Mouse (Mus musculus): ENCODE measurements around the gene Phactr3.

The Phactr3 gene

GRCm38 (mm10) chr2:178194908-178195307 is 76.1 kb downstream of the Phactr3 start:
- DNase-seq (ENCODE audit: low spot score), result no peak

GRCm38 (mm10) chr2:178196038-178196437 is 77.3 kb downstream of the Phactr3 start:
- no peak for DNase-seq (ENCODE audit: low spot score)

GRCm38 (mm10) chr2:178197542-178197941 is 78.8 kb downstream of the Phactr3 start:
- no peak for DNase-seq (ENCODE audit: low spot score)

GRCm38 (mm10) chr2:178204455-178204854 is 85.7 kb downstream of the Phactr3 start:
- DNase-seq (ENCODE audit: low spot score), result no peak

GRCm38 (mm10) chr2:178208186-178208600 is 89.4 kb downstream of the Phactr3 start:
- no peak for DNase-seq (ENCODE audit: low spot score)

GRCm38 (mm10) chr2:178213826-178214225 is 95.1 kb downstream of the Phactr3 start:
- DNase-seq (ENCODE audit: low spot score), result no peak

- no peak for DNase-seq (ENCODE audit: low spot score)
Measured at GRCm38 (mm10) chr2:178214531-178214930, 95.8 kb downstream of the Phactr3 start.

- DNase-seq (ENCODE audit: low spot score), result no peak
Measured at GRCm38 (mm10) chr2:178218461-178218860, 99.7 kb downstream of the Phactr3 start.

- DNase-seq (ENCODE audit: low spot score), result no peak
Measured at GRCm38 (mm10) chr2:178219454-178220147, 100.8 kb downstream of the Phactr3 start.

GRCm38 (mm10) chr2:178220148-178220717 is 101.5 kb downstream of the Phactr3 start:
- DNase-seq (ENCODE audit: low spot score), result no peak

- DNase-seq (ENCODE audit: low spot score), result no peak
Measured at GRCm38 (mm10) chr2:178221003-178221402, 102.2 kb downstream of the Phactr3 start.

- no peak for DNase-seq (ENCODE audit: low spot score)
Measured at GRCm38 (mm10) chr2:178229231-178229630, 110.5 kb downstream of the Phactr3 start.

- DNase-seq (ENCODE audit: low spot score), result no peak
Measured at GRCm38 (mm10) chr2:178233487-178233886, 114.7 kb downstream of the Phactr3 start.

- DNase-seq (ENCODE audit: low spot score), result no peak
Measured at GRCm38 (mm10) chr2:178237056-178237455, 118.3 kb downstream of the Phactr3 start.

GRCm38 (mm10) chr2:178238503-178238902 is 119.7 kb downstream of the Phactr3 start:
- no peak for DNase-seq (ENCODE audit: low spot score)

GRCm38 (mm10) chr2:178240886-178241285 is 122.1 kb downstream of the Phactr3 start:
- DNase-seq (ENCODE audit: low spot score), result no peak

GRCm38 (mm10) chr2:178241374-178241773 is 122.6 kb downstream of the Phactr3 start:
- DNase-seq (ENCODE audit: low spot score), result no peak

GRCm38 (mm10) chr2:178242996-178243395 is 124.2 kb downstream of the Phactr3 start:
- DNase-seq (ENCODE audit: low spot score), result no peak

- DNase-seq (ENCODE audit: low spot score), result no peak
Measured at GRCm38 (mm10) chr2:178244866-178245265, 126.1 kb downstream of the Phactr3 start.

- no peak for DNase-seq (ENCODE audit: low spot score)
Measured at GRCm38 (mm10) chr2:178245841-178246240, 127.1 kb downstream of the Phactr3 start.

GRCm38 (mm10) chr2:178246767-178247166 is 128.0 kb downstream of the Phactr3 start:
- DNase-seq (ENCODE audit: low spot score), result no peak

GRCm38 (mm10) chr2:178247274-178247673 is 128.5 kb downstream of the Phactr3 start:
- DNase-seq (ENCODE audit: low spot score), result no peak

GRCm38 (mm10) chr2:178257117-178257825 is 138.5 kb downstream of the Phactr3 start:
- DNase-seq (ENCODE audit: low spot score), result no peak
